Mouse (Mus musculus) erythroblast, embryonic 14.5 days (primary cell): ENCODE measurements around the gene Vsig10.

Experiments
- GATA1 ChIP-seq: IDR thresholded peaks from 2 replicates; pipeline ENCODE4 v1.6.1; 2012; ENCODE audit warnings: low read length, inconsistent platforms, mixed read lengths
- TAL1 ChIP-seq: IDR thresholded peaks from 3 replicates; pipeline ENCODE4 v1.6.1; 2012; ENCODE audit warnings: low read length, inconsistent platforms, mixed read lengths

- no peak for TF ChIP-seq TAL1
- TF ChIP-seq GATA1: no peak
These were observed 44.1 kb upstream of the Vsig10 start for GRCm38 (mm10) chr5:117274817-117275216.
